Mouse (Mus musculus): ENCODE results near the gene Prnd.

The Prnd gene

DNA sequence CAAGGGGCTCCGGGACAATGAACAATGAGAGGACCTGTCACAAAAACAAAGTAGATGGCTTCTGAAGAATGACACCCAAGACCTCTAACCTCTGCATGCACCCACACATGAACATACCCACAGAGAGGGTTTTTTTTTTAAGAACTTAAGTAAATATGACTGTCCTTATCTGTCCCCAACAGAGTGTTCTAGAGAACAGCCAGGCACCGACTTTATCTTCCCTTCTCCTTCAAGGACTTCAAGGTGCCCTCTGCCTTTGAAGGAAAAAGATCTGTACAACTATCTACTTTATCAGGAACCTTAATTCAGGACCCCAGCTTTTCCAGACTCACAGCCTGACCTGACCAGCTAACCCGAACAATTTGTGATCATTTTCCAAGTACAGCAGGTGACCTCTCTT is 10.2 kb upstream of the Prnd start:
- peak in 1 of 2 experiments; percentile 16 for DNase-seq (ENCODE audit: low spot score in 2 of 2)

DNA sequence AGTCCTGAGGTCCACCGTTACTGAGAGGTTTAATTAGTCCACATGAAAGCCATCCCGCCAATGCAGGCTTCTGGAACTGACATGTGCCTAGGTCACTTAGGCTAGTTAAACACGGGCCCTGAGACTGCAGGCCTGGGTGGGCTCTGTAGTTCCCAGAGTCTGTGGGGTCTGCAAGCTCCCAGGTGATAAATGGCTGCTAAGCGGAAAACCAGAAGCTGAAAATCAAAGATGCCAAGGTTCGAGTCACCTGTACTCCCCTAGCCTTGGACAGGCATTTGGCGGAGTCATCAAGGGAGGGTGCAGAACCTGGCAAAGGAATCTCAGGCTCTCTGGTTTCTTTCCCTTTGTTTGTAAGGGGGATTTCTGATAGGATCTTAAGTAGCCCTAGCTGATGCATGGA is 9.2 kb upstream of the Prnd start:
- DNase-seq (ENCODE audit: low spot score in 2 of 2) = no peak

DNA sequence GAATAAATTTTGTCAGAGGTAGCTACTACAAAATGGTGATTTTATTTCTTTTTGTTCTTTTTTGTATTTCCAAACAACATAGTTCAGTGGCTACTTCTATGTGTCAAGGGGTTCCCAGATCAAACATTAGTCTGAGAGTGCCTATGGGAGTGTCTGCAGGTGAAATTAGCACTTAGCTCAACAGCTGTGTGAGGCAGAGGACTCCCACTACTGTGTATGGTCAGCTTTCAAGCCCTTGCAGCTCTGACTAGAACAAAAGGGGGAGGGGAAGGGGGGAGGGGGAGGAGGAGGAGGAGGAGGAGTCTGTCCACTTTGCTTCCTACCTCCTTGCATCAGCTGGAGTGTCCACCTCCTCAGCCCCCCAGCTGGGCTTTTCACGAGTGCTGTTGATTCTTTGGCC is 6.3 kb upstream of the Prnd start:
- peak; percentile 1 to 2 for DNase-seq (ENCODE audit: low spot score in 2 of 2)

DNA sequence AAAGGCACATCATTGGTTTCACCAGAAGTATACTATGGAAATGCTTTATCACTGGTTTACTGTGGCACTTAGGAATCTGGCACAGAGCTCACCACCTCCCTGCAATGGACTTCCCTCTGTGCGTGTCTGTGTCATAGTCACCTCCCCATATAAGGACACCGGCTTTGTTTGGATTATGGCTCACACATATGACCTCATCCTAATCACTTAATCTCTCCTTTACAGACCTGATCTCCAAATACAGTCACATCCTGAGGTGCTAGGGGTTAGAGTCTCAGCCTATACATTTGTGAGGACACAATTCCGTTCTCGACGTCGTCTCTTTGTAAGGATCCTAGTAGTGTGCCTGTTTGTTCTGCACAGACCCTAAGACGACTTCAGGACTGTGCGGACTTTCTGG is 5.4 kb upstream of the Prnd start:
- peak in 1 of 2 experiments; percentile 3 for DNase-seq (ENCODE audit: low spot score in 2 of 2)

DNA sequence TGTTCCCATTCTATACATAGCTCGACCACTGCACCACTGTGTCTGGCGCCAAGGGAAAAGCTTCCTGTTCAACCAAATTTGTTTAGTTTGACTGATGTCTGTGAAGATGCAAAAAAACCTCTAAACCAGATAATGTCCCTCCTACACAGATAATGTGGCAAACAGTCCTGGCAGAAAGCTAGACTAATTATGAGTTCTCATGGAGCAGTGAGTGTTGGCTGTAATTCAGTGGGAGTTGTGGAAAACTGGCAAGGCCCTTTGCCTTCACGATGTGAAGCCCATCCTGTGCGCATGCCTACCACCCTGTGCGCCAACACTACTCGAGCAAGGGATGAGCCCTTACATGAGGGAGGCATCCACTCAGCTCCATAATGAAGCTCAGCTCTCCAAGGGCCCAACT is 4.9 kb upstream of the Prnd start:
- DNase-seq (ENCODE audit: low spot score in 2 of 2) = no peak

DNA sequence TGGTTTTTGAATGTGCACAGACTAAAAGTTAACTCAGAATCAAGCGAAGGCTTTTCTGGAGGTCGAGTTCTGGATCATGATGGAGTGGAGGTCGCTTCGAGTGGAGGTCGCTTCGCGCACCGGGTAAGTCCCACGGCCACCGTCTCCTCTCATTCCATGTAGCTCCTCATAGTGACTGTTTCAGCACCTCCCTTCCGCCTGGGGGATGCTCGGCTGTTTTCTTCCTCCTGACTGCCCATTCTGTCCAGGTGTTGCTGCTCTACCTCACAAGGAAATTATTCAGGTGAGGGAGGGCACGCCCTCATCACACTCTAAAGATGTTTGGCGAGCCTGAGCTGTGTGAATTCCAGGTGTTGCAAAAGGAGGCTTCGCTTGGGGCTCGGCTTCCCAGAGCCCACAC is 4.3 kb upstream of the Prnd start:
- peak; percentile 2 to 8 for DNase-seq (ENCODE audit: low spot score in 2 of 2)

DNA sequence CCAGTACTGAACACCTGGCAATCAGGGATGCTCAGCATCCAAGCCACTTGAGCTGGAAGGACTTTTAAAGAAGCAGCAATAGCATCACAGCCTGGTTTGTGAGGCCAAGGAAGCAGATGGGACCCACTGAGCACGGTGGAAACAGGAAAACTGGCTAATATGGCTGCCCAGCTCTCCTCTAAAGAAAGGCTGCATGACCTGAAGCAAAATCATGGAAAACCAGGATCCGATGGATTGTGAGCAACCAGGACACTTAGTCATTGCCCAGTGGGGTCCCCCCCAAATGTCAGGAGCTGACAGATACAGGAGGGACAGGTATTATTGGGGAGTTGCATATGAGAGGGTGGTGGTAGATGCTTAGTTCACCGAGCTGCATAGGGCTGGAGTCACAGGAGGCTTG is 2.5 kb upstream of the Prnd start:
- DNase-seq (ENCODE audit: low spot score in 2 of 2) = peak in 1 of 2 experiments; percentile 7

DNA sequence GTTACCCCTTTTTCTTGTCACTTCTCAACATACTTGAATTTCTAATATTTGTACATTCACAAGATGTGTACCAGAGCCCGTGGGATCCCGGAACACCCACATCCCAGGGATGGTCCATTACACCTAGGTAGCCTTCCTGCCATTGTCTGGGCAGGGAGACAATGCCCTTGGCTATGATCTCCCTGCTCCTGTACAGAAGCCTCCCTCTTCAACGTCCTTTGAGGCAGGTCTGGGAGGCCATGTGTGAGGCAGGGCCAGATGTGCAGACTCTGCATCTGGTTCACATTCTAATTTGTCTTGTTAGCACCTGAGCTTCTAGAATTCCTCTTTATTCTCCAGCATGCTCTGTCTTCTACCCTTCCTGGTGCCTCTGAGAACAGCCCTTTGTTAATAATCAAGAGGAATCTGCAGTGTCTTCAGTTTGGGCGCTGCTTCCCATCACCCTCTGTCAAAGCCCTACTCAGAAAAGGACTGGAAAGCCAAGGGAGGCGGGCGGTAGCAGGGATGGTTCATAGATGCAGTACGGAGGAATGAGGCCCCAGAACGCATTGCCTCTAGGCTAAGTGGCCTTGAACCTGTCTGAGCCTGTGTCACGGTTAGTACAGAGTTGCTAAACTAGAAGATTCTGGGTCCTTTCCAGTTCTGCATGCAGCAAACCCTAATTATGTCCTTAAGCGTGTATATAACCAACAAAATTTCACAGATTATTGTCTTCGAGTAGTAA is 1.6 kb upstream of the Prnd start:
- peak; percentile 3 to 8 for DNase-seq (ENCODE audit: low spot score in 2 of 2)

DNA sequence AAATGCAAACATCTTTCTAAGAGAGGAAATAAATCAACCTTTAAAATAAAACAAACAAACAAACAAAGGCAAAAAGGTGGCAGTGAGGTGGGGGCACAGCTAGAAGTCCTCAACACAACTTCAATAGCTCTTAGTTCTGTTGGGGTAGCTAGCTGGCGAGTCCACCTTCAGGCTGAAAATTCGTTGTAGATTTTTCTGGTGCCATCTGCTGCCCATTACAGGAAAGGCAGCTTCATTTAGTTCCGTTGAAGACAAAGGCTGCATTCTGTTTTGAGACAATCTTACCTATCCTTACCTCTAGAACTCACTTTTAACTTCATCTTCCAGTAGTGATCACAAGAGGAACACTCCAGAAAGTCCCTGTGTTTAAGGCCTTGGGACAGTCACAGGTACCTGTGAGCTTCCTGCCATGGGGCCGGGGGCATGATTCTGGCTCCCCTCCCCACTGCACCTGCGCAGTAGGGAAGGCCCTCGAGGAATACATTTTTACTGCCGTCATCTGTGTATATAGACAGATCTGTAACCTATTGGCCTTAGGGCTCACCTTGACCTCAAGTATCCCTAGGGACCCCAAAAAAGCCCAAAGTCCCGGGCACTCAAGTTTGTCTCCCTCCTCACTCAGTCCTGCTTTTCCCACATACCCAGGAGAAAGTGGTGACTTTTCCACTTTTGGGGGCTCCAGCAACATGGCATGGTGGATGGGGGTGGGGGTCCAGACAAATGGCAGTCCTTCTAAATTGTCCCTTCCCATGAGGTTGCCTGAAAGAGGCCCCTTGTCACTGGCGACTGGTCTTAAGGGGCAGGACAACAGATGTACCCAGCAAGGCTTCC is 679 bp upstream of the Prnd start:
- DNase-seq (ENCODE audit: low spot score in 2 of 2) = peak; percentile 26 to 68

DNA sequence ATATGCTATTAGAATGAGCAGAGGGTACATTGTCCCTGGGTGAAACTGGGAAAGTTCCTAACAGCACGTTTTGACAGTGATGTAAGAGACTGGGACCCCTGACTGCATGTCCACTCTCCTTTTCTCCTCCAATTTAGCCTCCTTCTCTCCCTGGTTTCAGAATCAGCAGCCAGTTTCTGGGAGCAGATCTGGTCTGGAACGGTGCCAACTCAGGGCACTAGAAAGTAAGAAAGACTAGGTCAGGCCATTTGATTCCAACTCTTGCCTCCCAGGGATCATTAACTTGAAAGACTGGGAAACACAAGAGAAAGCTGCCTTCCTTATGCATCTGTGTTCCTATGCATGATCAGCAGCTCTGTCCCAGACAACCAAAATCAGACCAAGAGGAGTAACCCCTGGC is 1.8 kb downstream of the Prnd start:
- DNase-seq (ENCODE audit: low spot score in 2 of 2) = peak in 1 of 2 experiments; percentile 16

DNA sequence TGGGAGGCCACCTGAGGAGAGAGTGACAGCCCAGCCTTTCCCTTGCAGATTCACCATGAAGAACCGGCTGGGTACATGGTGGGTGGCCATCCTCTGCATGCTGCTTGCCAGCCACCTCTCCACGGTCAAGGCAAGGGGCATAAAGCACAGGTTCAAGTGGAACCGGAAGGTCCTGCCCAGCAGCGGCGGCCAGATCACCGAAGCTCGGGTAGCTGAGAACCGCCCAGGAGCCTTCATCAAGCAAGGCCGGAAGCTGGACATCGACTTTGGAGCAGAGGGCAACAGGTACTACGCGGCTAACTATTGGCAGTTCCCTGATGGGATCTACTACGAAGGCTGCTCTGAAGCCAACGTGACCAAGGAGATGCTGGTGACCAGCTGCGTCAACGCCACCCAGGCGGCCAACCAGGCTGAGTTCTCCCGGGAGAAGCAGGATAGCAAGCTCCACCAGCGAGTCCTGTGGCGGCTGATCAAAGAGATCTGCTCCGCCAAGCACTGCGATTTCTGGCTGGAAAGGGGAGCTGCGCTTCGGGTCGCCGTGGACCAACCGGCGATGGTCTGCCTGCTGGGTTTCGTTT is 2.4 kb downstream of the Prnd start:
- peak in 1 of 2 experiments; percentile 16 for DNase-seq (ENCODE audit: low spot score in 2 of 2)

DNA sequence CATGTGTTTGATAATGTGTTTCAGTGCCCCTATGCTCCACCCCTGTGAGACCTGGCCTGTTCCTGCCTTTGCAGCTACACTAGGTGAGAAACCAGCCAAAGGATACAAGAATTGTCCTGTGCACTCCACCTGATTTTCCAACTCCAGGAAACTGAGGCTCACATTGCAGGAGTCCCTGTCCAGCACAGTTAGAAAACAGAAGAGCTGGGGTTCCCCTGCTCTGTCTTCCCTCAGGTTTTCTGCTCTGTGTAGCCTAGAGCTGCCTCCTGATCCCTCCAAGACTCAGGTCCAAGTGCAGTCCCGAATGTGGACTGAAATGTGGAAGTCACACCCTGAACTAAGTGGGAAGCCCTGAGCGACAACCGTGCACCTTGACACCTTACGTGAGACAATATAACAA is 3.0 kb downstream of the Prnd start:
- peak in 1 of 2 experiments; percentile 4 for DNase-seq (ENCODE audit: low spot score in 2 of 2)

DNA sequence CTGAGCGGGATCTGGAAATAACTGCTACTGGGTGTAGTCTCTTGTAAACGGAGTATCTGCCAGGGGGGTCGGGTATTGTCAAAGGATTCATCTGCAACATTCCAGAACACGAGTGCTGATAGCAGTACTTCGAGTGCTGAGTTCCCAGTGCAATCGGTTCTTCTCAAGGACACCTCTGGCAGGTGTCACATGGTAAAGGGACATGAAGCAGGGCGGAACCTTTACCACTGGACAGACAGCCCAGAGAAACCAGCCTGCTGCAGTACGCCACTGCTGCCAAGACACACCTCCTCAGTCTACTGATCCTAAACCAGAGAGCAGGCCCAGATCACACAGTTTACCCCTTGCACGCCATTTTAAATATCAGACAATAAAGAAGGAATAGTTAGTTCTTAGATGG is 4.2 kb downstream of the Prnd start:
- DNase-seq (ENCODE audit: low spot score in 2 of 2) = peak; percentile 2 to 11

DNA sequence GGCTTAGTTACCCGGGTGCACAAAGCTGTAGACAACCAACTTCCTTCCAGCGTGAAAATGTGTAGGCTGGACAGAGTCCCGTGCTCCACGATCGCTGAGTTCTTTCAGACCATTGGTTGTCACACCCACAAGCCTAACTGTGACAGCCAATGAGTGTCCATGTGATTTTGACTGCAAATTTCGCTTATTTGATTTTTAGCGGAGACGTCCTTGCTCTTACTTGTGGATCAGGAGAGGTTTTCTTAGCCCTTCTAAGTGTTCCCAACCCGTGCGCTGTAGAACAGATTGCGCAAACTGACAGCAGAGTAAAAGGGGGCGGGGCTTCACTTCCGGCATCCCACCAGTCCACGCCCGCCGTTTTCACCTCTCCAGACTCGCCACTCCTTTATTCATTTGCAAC is 4.6 kb downstream of the Prnd start:
- peak; percentile 3 to 42 for DNase-seq (ENCODE audit: low spot score in 2 of 2)

DNA sequence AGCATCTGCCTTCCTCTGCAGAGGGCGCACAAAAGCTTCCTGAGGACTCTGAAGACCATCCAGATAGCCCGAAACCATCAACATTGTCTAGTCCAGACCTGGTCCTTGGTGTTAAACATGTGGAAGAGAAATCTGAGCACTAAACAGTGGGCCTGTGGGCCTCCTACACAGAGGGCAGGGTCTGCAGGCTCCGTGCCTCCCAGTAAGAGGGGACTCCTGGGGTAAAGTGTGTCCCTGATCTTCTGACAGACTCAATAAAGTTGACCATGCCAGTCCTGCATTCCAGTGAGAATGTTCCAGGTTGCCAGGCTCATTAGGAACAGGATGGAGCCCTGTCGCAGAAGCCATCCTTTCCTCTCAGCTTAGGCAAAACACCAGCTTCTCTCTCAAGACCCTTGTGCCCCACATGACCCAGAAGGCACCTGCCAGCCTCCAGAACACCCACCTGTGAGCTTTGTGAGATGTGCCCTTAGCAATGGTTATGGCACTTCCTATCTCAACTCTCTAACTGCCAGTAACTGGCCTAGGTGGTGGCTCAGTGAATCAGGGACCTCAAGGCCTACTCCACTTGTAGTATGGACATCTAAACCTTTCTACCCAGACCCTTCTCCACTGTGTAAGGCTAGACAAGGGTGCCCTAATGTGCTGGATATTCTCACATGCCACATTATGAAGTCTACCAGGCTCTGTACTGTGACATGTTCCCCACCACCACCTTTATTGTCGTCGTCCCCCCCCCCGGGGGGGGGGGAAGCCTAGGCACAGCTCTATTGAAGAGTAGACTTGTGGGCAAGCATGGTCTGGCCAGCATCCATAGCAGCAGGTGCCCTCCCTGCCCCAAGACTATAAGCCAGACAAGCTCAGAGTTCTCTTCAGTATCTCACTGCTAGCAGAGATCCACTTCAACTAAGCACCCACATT is 5.9 kb downstream of the Prnd start:
- DNase-seq (ENCODE audit: low spot score in 2 of 2) = peak in 1 of 2 experiments; percentile 7

DNA sequence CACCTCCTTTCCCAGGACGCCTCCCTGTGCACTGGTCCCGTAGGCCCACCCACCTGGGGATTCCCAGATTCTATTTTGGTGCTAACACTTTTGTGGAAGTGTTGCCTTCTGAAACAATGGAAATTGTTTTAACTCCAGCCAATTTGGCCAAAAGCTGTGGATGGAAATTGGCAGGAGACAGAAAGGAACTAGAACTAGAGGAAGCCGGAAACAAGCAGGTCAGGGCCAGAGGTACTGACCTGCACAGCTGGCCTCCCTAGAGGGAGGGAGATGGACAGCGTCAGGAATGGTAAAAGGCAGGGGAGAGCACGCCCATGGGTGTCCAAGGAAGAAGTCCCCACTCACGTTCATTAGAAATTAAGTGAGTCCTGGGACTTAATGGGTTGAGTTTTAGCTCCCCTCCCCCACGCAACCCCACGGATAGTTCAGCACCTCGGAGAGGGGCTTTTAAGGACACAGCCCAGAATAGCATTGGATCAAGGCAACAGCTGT is 7.1 kb downstream of the Prnd start:
- DNase-seq (ENCODE audit: low spot score in 2 of 2) = peak in 1 of 2 experiments; percentile 13

DNA sequence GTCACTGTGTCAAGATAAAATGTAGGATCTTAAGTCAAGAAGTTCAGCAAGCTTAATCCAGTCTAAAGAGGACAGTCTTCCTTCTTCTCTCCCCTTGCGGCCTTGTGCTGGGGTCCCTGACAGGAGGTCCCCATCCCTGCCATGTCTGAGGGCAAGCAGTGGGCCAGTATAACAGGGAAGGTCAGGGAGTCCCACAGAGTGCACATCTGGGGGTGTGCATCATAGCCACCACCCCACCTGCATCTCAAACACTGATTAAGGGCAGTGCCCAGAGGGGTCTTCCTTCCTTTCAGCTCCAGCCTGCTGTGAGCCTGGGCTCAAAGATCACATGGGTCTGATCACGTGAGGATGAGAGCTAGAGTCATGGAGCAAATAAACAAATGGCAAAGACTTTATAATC is 11.0 kb downstream of the Prnd start:
- DNase-seq (ENCODE audit: low spot score in 2 of 2) = peak in 1 of 2 experiments; percentile 4

DNA sequence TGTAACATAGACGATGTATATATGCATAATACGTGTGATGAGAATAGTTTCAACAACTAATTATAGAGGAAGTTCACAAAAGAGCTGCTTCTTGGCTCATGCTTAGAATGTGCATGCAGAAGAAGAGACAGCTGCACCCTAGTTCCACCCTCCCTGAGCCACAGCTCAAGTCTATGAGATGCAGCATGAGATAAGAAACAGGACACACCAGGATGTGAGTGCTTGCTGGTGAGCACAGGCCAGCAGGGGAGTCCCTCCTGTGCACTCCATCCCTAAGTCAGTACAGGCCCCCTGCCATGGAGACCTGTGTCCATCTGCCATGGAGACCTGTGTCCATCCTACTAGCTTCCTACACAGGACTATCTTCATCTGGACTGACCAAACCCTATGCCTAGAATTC is 19.9 kb downstream of the Prnd start:
- peak in 1 of 2 experiments; percentile 5 for DNase-seq (ENCODE audit: low spot score in 2 of 2)

DNA sequence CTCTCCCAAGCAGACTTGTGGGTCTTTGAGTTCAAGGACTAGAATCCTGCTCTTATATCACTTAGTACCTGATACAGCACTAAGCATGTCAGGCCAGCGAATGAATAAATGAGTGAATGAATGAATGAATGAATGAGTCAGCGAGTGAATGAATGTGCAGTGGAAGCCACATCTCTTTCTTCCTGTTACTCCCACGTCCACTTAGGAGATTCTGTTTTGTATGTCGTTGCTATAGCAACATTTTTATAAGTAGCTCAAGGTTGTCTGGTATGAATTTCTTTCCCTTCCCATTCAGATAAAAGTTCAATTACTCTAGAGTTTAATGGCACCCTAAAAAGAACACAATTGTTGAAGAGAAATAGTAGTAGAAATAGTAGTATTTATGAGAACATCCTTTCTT is 20.4 kb downstream of the Prnd start:
- no peak for DNase-seq (ENCODE audit: low spot score in 2 of 2)

DNA sequence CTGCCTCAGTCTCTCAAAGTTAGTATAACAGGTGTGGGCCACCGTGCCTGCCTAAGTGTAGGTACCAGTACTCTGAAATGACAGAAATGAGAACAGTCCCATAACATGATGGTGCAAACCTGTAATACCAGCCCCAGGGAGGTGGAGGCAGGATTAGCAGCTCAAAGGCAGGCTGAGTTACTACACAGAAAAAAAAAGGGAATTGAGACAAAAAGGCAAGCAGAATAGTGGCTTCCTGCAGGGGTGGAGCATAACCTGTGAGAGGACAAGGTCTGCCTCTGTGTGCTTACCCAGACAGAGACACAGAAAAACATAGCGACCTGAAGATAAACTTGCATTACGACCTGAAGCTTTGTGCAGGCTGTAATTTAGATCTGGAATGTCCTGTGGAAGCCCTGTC is 26.0 kb downstream of the Prnd start:
- peak in 1 of 2 experiments; percentile 12 for DNase-seq (ENCODE audit: low spot score in 2 of 2)

DNA sequence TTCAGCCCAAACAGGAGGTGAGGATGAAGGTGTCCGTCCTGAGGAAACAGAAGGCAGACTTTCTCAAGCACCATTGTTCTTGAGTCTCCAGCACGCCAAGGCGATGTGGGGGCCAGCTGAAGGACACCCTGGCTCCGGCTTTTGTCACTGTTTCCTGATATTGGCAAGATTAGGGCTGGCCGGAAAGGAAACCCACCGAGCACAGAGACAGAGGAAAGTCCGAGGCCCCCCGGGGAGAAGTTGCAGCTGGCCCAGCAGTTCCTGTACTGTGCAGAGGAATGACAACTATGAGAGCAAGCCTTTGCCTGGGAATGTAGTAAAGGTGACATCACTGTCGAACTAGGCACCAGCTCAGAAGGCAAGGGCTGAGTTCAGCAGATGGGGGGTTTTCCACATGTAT is 30.2 kb downstream of the Prnd start:
- peak in 1 of 2 experiments; percentile 15 for DNase-seq (ENCODE audit: low spot score in 2 of 2)

Data from spleen, postnatal 10 days (tissue).